Mouse (Mus musculus) bone marrow, adult 2 months (tissue): ENCODE data around the gene Tmem169.

ENCODE experiments used
- CTCF ChIP-seq: fragments of 200-500 bp; IDR thresholded peaks from 2 replicates; pipeline ENCODE4 v1.5.1; 2011; ENCODE audit warnings: low read length, control low read depth; ENCODE audit not compliant: control insufficient read depth, insufficient read depth
- POLR2A ChIP-seq: fragments of 200-500 bp; IDR thresholded peaks from 2 replicates; pipeline ENCODE4 v1.6.1; 2011; ENCODE audit warnings: low read depth, mild to moderate bottlenecking, control low read depth, low read length, borderline replicate concordance; ENCODE audit not compliant: control insufficient read depth

GRCm38 (mm10) chr1:72313399-72314039 lies 29.4 kb downstream of the Tmem169 start:
- TF ChIP-seq POLR2A (no peak), CTCF (no peak)
